Mouse (Mus musculus): ENCODE measurements around the gene Tbc1d30.
"Not testable (repeated sequence)": the region's sequence is repeated elsewhere in the genome, so short reads cannot be mapped to it uniquely, and the experiment has no call there.

Tbc1d30 gene

DNA sequence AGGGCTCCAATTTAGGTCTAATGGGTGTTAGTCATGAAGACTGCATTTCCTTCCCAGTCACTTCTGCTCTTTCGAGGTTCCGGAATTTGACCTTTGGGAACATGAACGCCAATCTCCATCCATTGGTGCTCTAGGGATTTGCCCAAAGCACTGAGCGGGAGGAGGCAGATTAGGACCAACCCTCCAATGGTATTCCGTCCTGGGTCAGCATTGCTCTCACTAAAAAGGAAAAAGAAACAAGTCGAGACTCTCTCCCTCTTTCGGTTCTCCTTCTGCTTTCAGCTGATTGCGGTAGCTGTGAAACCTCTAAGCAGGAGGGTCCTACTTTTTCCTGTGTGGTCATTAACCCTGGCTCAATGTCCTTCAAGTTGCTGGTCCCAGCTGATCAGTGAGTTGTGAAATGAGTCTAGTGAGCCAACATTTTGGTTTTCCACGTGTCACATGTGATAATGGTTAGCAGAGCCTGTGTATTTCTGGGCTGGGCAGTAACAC is 14.7 kb upstream of the Tbc1d30 start:
- DNase-seq (ENCODE audit: low read depth) = peak; percentile 90

DNA sequence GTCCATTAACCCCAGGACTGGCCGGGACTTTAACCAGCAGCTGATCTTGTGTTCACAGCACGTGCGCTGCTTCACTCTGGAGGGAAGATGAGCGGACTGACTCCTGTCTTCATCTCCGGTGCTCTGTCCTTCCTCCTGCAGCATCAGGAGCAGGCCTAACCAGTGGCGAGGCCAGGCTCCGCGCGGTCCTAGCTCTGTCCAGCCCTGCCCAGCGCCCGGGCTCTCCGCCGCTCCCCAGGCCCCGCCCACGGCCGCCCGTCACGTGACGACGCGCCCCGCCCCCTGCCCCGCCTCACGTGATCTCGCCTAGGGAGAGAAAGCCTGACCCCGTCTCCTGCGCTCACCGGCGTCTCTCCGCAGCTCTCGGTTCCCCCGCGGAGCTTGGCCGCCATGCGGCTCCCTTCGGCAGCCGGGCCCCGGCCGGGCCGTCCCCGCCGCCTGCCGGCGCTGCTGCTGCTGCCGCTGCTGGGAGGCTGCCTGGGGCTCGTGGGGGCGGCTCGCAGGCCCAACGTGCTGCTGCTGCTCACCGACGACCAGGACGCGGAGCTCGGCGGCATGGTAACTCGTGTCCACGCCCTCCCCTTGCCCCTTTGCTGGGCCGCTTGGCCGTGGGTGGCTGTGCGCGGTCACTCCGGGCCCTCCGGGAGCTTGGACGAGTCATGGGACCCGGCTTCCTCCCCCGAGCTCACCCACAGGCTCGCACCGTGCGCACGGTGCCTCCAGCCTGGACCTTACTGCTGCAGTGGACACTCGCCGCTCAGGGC is 13.9 kb upstream of the Tbc1d30 start, which contains the start of gene Gns:
TSS of gene Gns (plus strand) at position 290 of the 764 bp plus-strand sequence.
- DNase-seq (ENCODE audit: low read depth) = peak; percentile 82

DNA sequence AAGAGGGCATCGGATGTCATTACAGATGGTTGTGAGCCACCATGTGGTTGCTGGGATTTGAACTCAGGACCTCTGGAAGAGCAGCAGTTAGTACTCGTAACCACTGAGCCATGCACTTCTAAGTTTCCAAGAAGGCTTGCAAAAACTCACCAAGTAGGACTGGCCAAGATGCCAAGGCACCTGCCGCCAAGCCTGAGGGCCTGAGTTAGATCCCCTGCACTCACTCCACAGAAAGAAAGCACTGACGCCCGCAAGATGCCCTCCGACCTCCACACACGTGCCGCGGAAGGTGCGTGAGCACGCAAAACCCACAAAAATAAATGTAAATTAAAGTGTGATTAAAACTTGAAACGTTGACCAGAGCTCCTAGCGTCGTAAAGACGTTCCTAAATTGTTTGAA is 13.2 kb upstream of the Tbc1d30 start:
- no peak for DNase-seq (ENCODE audit: low read depth)

DNA sequence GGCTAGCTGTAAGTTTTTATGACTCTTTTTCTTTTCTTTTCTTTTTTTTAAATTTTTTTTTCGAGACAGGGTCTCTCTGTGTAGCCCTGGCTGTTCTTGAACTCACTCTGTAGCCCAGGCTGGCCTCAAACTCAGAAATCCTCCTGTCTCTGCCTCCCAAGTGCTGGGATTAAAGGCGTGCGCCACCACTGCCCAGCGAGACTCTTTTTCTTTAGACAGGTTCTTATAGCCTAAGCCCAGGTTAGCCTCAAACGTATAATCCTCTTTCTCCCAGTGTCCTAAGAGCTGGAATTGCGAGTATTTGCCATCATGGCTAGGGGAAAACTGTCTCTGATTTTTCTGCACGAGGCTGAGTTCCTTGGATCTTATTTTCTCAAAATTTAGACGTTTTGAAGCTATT is 12.1 kb upstream of the Tbc1d30 start:
- DNase-seq (ENCODE audit: low read depth) = no peak

DNA sequence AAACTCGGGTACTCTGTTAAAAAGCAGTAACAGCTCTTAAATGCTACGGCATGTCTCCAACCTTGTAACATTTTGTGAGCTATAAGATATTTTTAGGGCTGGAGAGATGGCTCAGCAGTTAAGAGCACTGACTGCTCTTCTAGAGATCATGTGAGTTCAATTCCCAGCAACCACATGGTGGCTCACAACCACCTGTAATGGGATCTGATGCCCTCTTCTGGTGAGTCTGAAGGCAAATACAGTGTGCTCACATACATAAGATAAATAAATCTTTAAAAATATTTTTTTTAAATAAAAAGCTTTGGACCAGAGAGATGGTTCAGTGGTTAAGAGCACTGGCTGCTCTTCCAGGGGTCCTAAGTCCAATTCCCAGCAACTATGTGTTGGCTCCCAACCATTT is 9.3 kb upstream of the Tbc1d30 start:
- no peak for DNase-seq (ENCODE audit: low read depth)

DNA sequence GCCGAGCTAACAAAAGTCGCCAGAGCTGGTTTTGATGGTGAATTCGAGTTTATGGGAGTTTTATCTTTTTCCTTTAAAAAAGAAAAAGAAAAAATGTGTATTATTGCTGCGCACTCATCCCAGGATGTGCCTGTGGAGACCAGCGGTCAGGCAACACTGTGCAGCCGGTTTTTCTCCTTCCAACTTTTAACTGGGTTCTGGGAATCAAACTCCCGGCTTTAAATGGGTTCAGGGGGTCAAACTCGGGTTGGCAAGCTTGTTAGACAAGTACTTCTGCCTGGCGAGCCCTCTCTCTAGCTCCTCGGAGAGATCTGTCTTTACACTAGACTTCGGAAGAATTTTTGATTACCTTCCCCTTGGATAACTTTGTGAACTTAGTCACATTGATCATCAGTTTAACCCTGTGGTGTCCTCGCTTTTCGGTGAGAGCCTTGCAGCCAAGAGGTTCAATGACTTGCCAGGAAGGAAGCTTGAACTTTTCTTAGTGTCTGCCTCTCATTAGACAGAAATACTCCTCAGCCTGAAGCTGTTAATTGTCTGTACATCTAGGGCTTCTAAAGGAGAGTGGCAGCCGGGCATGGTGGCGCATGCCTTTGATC is 713 bp upstream of the Tbc1d30 start:
- no peak for DNase-seq (ENCODE audit: low read depth)

DNA sequence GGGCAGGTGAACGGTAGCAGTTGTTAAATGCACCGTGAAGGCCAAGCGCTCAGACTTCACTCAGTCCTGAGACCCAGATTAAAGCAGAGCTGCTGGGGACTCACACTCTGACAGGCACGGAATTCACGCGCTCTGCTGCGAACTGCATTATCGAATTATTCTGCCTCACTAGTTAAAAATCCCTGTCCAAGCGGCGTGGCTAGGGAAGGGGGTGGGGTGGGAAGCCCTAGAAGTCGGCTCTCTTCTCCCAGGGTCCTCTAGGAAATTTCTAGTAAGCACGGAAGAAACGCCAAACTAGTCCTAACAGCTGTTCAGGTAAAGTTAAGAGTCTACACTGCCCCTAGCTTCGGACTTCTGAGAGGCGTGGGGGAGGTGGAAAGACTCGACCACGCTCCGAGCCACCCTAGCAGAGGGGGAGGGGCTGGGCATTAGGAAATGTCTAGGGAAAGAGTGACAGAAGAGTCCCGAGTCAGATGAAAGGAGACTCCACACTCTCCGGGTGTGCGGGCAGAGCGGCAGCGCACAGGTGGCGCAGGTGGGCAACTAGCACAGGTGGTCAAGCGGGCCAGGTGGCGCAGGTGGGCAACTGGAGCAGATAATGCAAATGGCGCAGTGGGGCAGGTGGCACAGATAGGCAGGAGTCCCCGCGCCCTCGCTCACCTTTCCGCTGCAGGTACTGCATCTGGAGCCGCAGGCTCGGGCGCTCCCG is 567 bp downstream of the Tbc1d30 start:
- peak; percentile 18 for DNase-seq (ENCODE audit: low read depth)

DNA sequence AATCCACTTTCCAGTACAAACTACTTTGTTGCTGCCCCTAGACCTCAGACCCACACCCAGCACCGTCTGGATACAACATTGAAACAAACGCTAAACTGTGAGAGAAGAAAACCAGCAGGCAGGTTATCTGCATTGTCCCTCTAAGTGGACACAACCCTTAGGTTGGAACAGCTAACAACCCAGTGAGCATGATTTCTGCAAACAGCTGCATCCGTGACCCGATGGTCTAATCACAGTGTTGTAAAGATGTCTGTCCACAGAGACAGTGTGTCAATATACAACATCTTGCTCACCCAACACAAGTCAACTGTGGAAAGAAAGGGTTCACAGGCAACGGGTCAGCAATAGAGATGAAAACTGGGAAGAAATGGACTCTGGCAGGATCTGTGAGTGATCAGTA is 1.8 kb downstream of the Tbc1d30 start:
- DNase-seq (ENCODE audit: low read depth) = no peak

DNA sequence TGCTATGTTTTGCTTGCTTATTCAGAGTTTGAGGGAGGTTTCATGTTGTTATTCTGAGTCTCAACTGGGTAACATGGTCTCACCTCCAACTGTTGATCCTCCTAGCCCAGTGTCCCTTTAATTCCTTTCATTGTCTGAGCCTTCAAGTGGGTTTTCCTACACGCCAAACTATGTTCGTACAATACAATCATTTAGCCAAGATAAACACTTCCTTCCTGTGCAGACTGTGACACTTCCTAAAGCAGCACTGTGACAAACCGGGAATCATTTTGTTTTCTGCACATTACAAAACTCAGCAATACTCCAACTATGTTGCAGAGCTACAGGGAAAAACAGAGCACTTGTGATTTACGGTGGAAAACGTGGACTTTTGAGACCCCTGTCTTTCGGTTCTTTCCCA is 7.2 kb downstream of the Tbc1d30 start:
- no peak for DNase-seq (ENCODE audit: low read depth)

DNA sequence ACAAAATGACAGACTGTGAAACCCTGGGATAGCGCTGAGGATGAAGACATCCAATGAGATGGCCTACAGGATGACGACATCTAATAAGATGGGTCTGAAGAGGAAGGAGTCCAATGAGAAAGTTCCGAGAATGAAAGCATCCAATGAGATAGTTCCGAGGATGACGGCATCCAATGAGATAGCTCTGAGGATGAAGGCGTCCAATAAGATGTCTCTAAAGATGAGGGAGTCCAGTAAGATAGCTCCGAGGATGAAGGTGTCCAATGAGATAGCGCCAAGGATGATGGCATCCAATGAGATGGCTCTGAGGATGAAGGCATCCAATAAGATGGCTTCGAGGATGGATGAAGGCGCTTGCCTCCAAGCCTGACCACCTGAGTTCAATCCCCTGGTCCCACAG is 8.8 kb downstream of the Tbc1d30 start:
- DNase-seq (ENCODE audit: low read depth) = no peak

DNA sequence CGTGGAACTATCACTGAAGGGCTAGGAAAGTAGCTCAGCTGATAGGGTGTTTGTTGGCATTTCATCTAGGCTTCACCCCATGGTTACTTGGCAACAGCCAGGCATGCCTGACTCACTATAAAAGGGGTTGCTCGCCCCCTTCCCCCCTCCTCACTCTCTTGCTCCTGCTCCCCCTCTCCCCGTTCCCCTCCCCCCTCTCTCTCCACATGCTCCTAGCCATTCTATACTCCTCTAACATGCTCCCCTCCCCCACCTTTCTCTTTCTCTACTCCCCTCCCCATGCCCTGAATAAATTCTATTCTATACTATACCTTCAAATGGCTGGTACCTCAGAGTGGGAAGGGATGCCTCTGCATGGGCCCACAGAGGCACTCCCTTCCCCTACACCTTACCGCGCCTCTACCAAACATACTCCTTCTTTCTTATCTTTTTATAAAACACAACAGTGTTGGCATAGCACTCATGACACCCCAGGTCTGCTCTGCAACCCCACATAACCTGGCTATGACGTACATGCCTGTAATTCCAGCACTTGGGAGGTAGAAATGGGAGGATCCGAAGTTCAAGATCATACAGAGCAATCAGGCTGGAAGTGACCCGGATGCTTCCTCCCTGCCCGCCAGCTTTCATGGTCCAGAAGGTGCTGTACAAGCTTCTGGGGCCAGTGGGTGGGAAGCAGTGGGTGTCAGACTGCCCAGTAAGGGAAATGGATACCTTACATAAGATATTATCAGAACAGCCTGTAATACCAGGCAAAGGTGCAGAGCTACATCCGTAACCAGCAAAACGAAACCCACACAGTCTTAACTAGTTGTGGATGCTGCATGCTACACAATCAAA is 10.1 kb downstream of the Tbc1d30 start:
- no peak for DNase-seq (ENCODE audit: low read depth)

DNA sequence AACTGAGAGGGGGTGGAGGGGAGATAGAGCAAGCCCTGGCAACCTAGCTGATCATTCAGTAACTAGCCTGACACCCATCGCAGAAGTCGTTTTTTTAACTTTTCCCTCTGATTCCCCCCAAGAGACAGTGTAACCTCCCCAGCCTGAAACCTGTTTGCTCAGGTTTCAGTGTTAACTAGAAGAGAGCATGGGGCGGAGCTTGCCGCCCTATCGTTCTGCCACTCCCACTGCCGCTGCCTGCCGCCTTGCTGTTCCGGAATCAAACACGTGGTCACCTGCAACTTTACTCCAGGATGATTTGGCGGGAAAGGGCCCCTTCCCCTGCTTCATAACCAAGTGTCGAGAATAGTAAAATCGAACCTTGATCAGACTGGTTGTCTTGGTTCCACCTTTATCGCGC is 14.5 kb downstream of the Tbc1d30 start:
- not testable (repeated sequence) for DNase-seq (ENCODE audit: low read depth)

DNA sequence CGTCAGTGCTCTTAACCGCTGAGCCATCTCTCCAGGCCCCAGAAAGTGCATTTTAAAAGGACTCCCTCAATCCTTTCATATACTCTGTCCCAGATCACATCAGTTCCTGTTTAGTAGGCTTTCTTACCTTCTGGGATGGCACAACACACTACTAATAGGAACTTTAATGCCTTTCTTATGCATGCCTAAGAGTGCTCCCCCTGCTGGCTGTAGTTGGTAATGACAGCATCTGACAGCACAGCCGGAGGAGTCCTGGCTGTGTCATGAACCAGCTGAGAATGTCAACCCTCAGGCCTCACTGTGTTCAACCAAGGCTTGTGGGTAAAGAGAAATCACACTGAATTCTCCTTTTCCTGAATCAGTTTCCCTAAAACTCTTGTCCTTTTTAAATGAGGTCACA is 16.5 kb downstream of the Tbc1d30 start:
- DNase-seq (ENCODE audit: low read depth) = peak; percentile 74

DNA sequence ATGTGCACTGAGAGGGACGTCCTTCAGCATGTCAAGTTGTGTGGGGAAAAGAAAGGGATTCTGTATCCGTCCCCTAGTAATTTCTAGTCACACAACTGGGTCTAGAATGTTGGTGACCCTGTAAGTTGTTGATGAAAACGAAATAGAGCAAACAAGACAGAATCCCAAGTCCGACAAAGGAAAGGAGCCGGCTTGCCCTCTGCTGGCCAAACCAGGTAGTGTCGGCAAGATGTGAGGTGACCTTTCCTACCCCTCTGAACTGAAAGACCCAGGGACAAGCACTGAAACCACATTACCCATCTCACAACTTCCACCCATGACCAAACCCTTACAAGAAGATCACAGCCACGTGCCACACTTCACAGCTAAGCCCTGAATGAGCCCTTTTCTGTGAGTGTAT is 20.1 kb downstream of the Tbc1d30 start:
- DNase-seq (ENCODE audit: low read depth) = peak; percentile 66

DNA sequence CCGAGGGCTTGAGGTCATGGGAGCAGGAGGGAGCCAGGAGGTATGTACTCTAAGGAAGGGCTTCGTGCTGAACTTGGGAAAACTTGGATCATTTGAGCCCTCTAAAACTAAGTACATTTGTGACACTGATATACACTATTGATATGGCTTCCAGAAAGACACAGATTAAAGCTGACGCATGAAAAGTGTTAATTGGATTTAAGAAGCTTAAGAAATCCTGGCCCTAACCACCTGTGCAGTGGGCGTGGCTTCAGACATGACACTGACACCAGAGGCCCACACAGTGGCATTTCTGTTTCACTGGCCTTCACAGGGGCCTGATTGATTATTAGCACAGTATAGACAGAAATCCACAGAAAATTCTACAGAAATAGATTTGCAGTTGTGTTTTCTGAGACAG is 21.5 kb downstream of the Tbc1d30 start:
- DNase-seq (ENCODE audit: low read depth) = no peak

DNA sequence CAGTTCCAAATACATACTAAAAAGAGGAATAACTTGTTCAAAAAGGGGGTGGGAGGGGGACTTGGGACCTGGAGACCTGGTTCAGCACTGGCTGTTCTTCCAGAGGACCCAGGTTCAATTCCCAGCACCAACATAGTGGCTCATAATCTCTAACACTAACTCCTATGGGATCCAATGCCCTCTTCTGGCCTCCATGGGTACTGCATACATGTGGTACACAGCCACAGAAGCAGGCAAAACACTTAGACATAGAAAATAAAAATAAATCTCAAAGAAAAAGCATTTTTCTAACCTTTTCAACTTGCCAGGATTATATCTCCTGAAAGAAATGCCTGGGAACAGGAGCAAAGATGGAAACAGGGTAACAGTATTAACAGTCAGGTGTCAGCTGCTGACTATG is 24.9 kb downstream of the Tbc1d30 start:
- no peak for DNase-seq (ENCODE audit: low read depth)

DNA sequence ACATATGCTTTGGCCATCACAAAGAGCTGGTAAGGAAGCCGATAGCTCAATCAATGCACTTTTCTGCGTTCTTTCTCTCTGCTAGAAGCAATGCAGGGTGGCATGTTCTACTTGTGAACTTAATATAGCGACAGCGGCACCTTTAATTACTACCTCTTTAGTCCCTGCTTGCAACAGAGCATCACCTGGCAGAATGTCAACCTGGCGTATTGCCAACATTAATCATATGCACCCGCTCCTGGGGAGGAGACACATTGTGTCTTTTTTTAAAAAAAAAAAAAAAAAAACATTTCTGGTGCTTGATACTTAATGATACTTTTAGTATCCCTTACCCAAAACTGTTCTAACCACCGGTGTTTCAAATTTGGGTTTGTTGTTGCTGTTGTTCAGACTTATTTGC is 27.6 kb downstream of the Tbc1d30 start:
- DNase-seq (ENCODE audit: low read depth) = no peak

DNA sequence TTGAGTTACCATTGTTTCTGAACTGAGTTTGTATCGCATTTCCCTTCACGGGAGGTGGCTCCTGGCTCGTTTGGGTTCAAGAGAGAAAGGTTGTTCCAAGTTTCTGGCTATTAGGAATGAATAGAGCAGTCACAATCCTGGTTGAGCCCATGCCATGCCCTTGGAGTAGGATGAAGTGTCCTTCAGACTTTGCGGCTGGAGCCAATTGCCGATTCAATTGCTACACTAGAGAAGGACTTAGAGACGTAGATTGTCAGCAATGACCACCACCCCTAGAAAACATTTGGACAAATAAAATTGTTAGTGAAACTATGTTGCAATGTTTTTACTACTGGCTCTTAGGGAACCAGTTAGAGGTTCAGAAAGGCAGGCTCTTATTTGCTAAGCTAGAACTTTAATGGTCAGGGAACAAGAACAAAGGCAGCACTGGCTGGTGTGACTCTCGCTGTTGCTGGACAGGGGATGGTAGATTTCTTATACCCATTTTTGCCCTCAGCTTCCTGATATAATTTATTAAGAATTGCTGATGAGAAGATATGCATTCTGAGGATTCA is 32.6 kb downstream of the Tbc1d30 start:
- DNase-seq (ENCODE audit: low read depth) = no peak

DNA sequence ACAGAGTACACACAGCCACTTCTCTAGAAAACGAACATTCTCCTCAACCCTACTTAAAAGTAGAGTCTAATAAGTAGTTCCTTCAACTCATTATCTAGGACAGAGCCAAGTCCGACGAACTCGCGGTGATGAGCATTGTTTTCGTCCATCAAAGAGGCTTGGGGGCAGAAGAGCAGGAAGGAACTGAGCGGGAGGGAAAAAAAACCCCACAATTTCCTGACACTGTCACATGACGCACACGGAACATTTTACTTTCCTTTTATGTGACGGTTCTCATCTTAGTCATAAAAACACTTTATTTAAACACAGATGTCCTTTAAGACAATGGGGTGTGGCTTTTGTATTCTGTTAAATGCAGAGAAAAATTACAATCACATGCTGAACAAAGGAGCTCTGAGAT is 34.7 kb downstream of the Tbc1d30 start:
- peak; percentile 64 for DNase-seq (ENCODE audit: low read depth)

DNA sequence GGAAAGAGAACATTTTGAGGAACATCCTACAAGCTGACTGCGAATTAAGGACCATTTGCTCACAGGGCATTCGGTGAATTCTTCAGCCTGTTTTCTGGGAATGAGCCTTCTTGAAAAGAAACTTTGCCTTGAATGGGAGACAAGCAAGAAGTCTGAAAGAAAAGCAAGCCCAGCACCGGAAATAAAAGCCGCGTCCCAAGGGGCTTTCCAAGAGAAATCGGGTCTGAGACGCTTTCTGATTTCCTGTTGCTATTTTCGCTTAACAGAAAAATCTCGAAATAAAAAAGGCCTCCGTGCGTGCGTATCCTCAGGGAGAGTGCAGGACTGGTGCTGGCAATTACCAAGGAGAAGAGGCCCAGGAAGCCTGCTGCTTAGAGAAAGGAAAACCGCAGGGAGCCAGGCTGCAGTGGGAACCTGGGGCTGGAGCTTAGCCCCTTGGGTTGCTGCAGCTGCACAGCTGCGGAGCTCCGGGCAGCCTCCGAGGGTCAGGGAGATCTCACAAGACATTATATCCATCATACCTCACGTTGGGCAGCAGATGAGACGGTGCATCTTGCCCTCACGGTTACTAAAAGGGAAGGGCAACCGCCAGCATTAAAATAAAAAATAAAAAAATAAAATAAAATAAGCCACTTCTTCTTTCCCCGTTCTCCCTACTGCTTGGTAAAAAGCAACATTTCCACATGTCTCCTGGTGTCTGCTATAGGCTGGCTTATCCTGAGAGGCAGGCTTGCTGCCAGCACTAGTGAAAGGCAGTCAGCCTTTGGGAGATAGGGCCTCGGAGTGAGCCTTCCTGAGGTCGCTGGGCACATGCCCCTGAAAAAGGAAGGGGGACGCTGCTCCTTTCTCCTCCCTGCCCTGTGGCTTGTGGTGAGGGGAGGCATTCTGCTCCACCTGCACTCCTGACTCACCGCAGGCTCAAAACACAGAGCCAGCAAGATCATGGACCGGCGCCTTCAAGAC is 35.5 kb downstream of the Tbc1d30 start:
- DNase-seq (ENCODE audit: low read depth) = no peak

DNA sequence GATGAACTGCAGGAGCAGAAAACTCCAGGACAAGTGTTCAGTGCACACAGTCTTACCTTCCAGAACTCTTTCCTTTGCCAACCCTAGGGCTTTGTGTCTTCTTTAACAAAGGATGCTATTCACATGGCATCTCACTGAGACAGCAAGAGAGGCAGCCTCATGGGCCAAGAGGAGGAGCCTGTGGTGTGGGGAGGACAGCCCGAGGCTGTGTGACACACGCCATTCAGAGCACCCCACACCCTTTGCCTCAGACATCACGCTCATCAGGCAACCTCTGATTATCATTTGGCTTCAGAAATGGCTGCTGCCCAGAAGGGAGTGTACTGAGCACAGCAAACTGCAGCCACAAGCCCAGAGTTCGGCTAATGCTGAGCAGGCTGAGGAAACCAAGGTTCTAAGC is 36.9 kb downstream of the Tbc1d30 start:
- DNase-seq (ENCODE audit: low read depth) = no peak

All from 416B (cell line).